Mouse (Mus musculus): Measurements from ENCODE around the gene Ctrl. TPM values are rescaled to one million over a fixed set of nuclear protein-coding genes. Genes with fewer than 3 reads are reported as not detected.
A peak's percentile ranks its signal among the peaks of the same experiment; 100 is the strongest.

The Ctrl gene
- polyA plus RNA-seq, 1 experiment, result 0.16 TPM

GRCm38 (mm10) chr8:105930602-105931001, 3.1 kb downstream of the Ctrl start:
- Histone ChIP-seq H3K4me3 (ENCODE audit: insufficient read depth, poor library complexity, severe bottlenecking) (no peak overlapping the region), H3K27me3 (ENCODE audit: control insufficient read depth, insufficient read depth, insufficient read length) (no peaks in the 10 kb centered on the region), H3K36me3 (ENCODE audit: control insufficient read depth, insufficient read depth) (peaks cover 3% of the 10 kb centered on the region), H3ac (ENCODE audit: control insufficient read depth, insufficient read length, low read depth) (no peak overlapping the region), H3K79me2 (ENCODE audit: control insufficient read depth, insufficient read depth) (no peaks in the 10 kb centered on the region), H3K79me3 (ENCODE audit: low read depth) (no peaks in the 10 kb centered on the region)
- TF ChIP-seq MYOD1 (IDR thresholded peaks at IDR 0.05; ENCODE audit: control insufficient read depth, insufficient read length, low read depth) (no peak), USF1 (IDR thresholded peaks at IDR 0.05; ENCODE audit: low read depth) (no peak), CTCF (IDR thresholded peaks at IDR 0.05; ENCODE audit: control insufficient read depth, insufficient read depth, insufficient read length) (peak; percentile 83)

- H3K79me2 ChIP-seq (ENCODE audit: control insufficient read depth, insufficient read depth), result no peaks in the 10 kb centered on the region
- TF ChIP-seq FOSL1 (IDR thresholded peaks at IDR 0.05; ENCODE audit: insufficient read depth, low read length, poor library complexity, severe bottlenecking), result no peak
- TF ChIP-seq CEBPB (IDR thresholded peaks at IDR 0.05; ENCODE audit: low read depth), result no peak
- TF ChIP-seq MYOG (IDR thresholded peaks at IDR 0.05; ENCODE audit: control insufficient read depth, extremely low read depth, insufficient read length), result no peak
- no peak for TF ChIP-seq USF1 (IDR thresholded peaks at IDR 0.05; ENCODE audit: low read depth)
- TF ChIP-seq MYOD1 (IDR thresholded peaks at IDR 0.05; ENCODE audit: control insufficient read depth, insufficient read length, low read depth), result no peak
- no peak for TF ChIP-seq CTCF (IDR thresholded peaks at IDR 0.05; ENCODE audit: control insufficient read depth, insufficient read depth, insufficient read length)
- TF ChIP-seq MAX (IDR thresholded peaks at IDR 0.05), result no peak
- H3K36me3 ChIP-seq (ENCODE audit: control insufficient read depth, insufficient read depth), result no peaks in the 10 kb centered on the region
- H3K4me3 ChIP-seq (ENCODE audit: insufficient read depth, poor library complexity, severe bottlenecking), result no peak overlapping the region
- H3K27me3 ChIP-seq (ENCODE audit: control insufficient read depth, insufficient read depth, insufficient read length), result no peaks in the 10 kb centered on the region
- H3K79me3 ChIP-seq (ENCODE audit: low read depth), result no peaks in the 10 kb centered on the region
- no peak overlapping the region for H3ac ChIP-seq (ENCODE audit: control insufficient read depth, insufficient read length, low read depth)
These were observed 8.5 kb downstream of the Ctrl start for GRCm38 (mm10) chr8:105925123-105925522.

DNA sequence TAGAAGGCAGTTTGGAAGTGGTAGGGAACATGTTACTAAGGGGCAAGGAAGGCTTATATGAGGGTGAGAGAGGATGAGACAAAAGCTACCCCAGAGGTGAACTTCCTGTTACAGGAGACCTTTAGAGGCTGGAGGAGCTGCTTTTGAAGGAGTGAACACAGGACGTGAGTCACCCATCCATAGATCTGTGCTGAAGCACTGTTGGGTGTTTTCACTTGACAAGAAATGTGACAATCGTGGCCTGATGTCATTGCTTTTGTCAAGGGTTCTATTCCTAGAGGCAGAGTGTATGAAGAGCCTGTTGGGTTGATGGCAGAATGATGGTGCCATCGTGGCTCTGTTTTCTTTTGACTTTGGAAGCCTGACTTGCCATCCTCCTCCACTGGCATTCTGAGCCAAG, 14.3 kb downstream of the Ctrl start:
- Histone ChIP-seq H3K36me3 (ENCODE audit: control insufficient read depth, insufficient read depth) (no peaks in the 10 kb centered on the region), H3K79me3 (ENCODE audit: low read depth) (no peaks in the 10 kb centered on the region), H3ac (ENCODE audit: control insufficient read depth, insufficient read length, low read depth) (no peak overlapping the region), H3K27me3 (ENCODE audit: control insufficient read depth, insufficient read depth, insufficient read length) (no peaks in the 10 kb centered on the region), H3K4me3 (ENCODE audit: insufficient read depth, poor library complexity, severe bottlenecking) (no peak overlapping the region), H3K79me2 (ENCODE audit: control insufficient read depth, insufficient read depth) (no peaks in the 10 kb centered on the region)
- no peak for TF ChIP-seq FOSL1 (IDR thresholded peaks at IDR 0.05; ENCODE audit: insufficient read depth, low read length, poor library complexity, severe bottlenecking)
- TF ChIP-seq MYOG (IDR thresholded peaks at IDR 0.05; ENCODE audit: control insufficient read depth, extremely low read depth, insufficient read length), result no peak
- TF ChIP-seq MAX (IDR thresholded peaks at IDR 0.05), result no peak
- TF ChIP-seq CEBPB (IDR thresholded peaks at IDR 0.05; ENCODE audit: low read depth), result no peak
- TF ChIP-seq MYOD1 (IDR thresholded peaks at IDR 0.05; ENCODE audit: control insufficient read depth, insufficient read length, low read depth), result no peak
- TF ChIP-seq CTCF (IDR thresholded peaks at IDR 0.05; ENCODE audit: control insufficient read depth, insufficient read depth, insufficient read length), result no peak

- Histone ChIP-seq H3K79me3 (ENCODE audit: low read depth) (peaks cover 6% of the 10 kb centered on the region), H3K36me3 (ENCODE audit: control insufficient read depth, insufficient read depth) (no peaks in the 10 kb centered on the region), H3K4me3 (ENCODE audit: insufficient read depth, poor library complexity, severe bottlenecking) (peak overlapping the region; percentile 75), H3K79me2 (ENCODE audit: control insufficient read depth, insufficient read depth) (peaks cover 29% of the 10 kb centered on the region), H3ac (ENCODE audit: control insufficient read depth, insufficient read length, low read depth) (peak overlapping the region; percentile 100), H3K27me3 (ENCODE audit: control insufficient read depth, insufficient read depth, insufficient read length) (no peaks in the 10 kb centered on the region)
- TF ChIP-seq CTCF (IDR thresholded peaks at IDR 0.05; ENCODE audit: control insufficient read depth, insufficient read depth, insufficient read length), result no peak
These were observed 32.6 kb downstream of the Ctrl start for GRCm38 (mm10) chr8:105900941-105901616.

DNA sequence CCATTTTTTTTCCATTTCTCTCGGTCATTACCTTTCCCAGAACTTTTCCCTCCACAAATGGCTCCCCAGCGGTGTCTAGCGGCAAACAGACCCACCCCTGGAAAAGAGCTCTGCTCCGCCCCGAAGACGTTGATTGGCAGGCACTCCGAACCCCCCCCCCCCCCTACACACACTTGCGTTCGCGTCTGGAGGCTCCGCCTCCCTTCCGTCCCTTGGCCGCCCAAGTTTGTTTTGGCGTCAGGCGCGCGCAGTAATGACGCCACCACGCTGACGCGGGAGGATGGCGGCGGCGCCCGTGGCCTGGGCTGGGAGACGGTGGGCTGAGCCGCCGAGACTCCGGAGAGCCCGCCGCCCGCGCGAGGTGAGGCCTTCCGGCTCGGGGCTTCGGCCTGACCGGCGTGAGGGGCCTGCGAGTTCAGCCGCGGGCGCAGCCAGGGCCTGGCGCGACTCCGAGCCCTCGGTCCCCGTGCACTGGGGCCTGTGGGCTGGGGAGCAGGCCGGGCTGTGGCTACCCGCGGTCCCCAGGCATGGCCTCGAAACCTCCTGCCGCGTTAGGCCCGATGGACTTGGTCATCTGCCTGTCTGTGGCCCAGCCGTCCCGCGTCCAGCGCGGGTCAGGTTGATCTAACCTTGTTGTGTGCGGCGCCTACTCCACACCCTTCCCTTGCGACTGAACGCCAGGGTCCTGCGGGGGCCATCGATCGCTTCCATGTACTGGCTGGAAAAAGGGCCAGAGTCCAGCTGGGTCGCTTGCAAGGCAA, 33.3 kb downstream of the Ctrl start, which contains the start of gene Pskh1:
TSS of gene Pskh1 (plus strand) at position 262 of the 761 bp plus-strand sequence.
- Histone ChIP-seq H3K4me3 (ENCODE audit: insufficient read depth, poor library complexity, severe bottlenecking) (peak within 1 kb of the TSS; percentile 75), H3K27me3 (ENCODE audit: control insufficient read depth, insufficient read depth, insufficient read length) (no peaks in the 10 kb centered on the region), H3K36me3 (ENCODE audit: control insufficient read depth, insufficient read depth) (no peaks in the 10 kb centered on the region), H3K79me3 (ENCODE audit: low read depth) (peaks cover 6% of the 10 kb centered on the region), H3ac (ENCODE audit: control insufficient read depth, insufficient read length, low read depth) (peak within 1 kb of the TSS; percentile 100), H3K79me2 (ENCODE audit: control insufficient read depth, insufficient read depth) (peaks cover 24% of the 10 kb centered on the region)
- TF ChIP-seq CTCF (IDR thresholded peaks at IDR 0.05; ENCODE audit: control insufficient read depth, insufficient read depth, insufficient read length) (no peak), CEBPB (IDR thresholded peaks at IDR 0.05; ENCODE audit: low read depth) (no peak), MAX (IDR thresholded peaks at IDR 0.05) (no peak), MYOG (IDR thresholded peaks at IDR 0.05; ENCODE audit: control insufficient read depth, extremely low read depth, insufficient read length) (no peak), MYOD1 (IDR thresholded peaks at IDR 0.05; ENCODE audit: control insufficient read depth, insufficient read length, low read depth) (no peak), USF1 (IDR thresholded peaks at IDR 0.05; ENCODE audit: low read depth) (no peak), FOSL1 (IDR thresholded peaks at IDR 0.05; ENCODE audit: insufficient read depth, low read length, poor library complexity, severe bottlenecking) (no peak)
